Mouse (Mus musculus) hindbrain, embryonic 15.5 days (tissue): ENCODE measurements around the gene Dock6. TPM values are rescaled to one million over a fixed set of nuclear protein-coding genes. Genes with fewer than 3 reads are reported as not detected.

Source experiments
- ATAC-seq: fragments of 200-750 bp; cut with Nextera tagmentation; 2 replicates; pipeline ENCODE4 v1.8.0; 2017; ENCODE audit warnings: low read depth, moderate number of reproducible peaks, moderate TSS enrichment; ENCODE audit not compliant: low FRiP score
- H3K27ac ChIP-seq: fragments of 300-500 bp; sonication (generic); replicated peaks from 2 replicates; pipeline ENCODE4 v1.5.1; 2015; ENCODE audit warnings: mild to moderate bottlenecking, inconsistent platforms
- H3K27me3 ChIP-seq: fragments of 300-500 bp; sonication (generic); 2 replicates; pipeline ENCODE4 v1.6.1; 2015; ENCODE audit warnings: control low read depth, inconsistent platforms
- H3K36me3 ChIP-seq: fragments of 300-500 bp; sonication (generic); 2 replicates; pipeline ENCODE4 v1.6.1; 2015; ENCODE audit warnings: control low read depth, inconsistent platforms
- H3K4me1 ChIP-seq: fragments of 300-500 bp; sonication (generic); replicated peaks from 2 replicates; pipeline ENCODE4 v1.6.1; 2015; ENCODE audit warnings: control low read depth, inconsistent platforms
- H3K4me2 ChIP-seq: fragments of 300-500 bp; sonication (generic); 2 replicates; pipeline ENCODE4 v1.6.1; 2015; ENCODE audit warnings: moderate library complexity, mild to moderate bottlenecking, inconsistent platforms
- H3K4me3 ChIP-seq: fragments of 300-500 bp; sonication (generic); 2 replicates; pipeline ENCODE4 v1.5.1; 2015; ENCODE audit warnings: mild to moderate bottlenecking, inconsistent platforms
- H3K9ac ChIP-seq: fragments of 300-500 bp; sonication (generic); 2 replicates; pipeline ENCODE4 v1.6.1; 2015; ENCODE audit warnings: inconsistent platforms
- H3K9me3 ChIP-seq: fragments of 300-500 bp; sonication (generic); 2 replicates; pipeline ENCODE4 v1.6.1; 2016; ENCODE audit warnings: control low read depth, inconsistent platforms
- WGBS: fragments of 180-500 bp; shearing (Covaris S2); methylation state at CpG from one replicate; pipeline ENCODE4 v1.1.7; 2015; 5-methylcytosine and 5-hydroxymethylcytosine counted together
- polyA plus RNA-seq: library from polyadenylated mRNA; unstranded; fragments of >200 nt; fragmentation: Nextera tagmentation; extraction: Ambion mirVana; gene quantifications from 2 replicates; pipeline ENCODE4 v1.2.1, GENCODE M21; 2015

The Dock6 gene
- polyA plus RNA-seq, 1 experiment from 2014 or later: 16.4 TPM

GRCm38 (mm10) chr9:21845381-21846080 is 6.9 kb downstream of the Dock6 start:
- WGBS: 59% methylated on average over 14 of the region's 14 CpGs
- Histone ChIP-seq H3K9ac (no peak overlapping the region), H3K4me3 (no peak overlapping the region), H3K27ac (no peak overlapping the region), H3K27me3 (no peaks in the 10 kb centered on the region), H3K4me1 (peaks cover 8% of the 10 kb centered on the region; the same call in 1 of the 2 replicates), H3K4me2 (no peak overlapping the region), H3K36me3 (no peaks in the 10 kb centered on the region), H3K9me3 (no peaks in the 10 kb centered on the region)
- ATAC-seq: no peak

- Histone ChIP-seq H3K4me1 (peaks cover 8% of the 10 kb centered on the region; the same call in 1 of the 2 replicates), H3K36me3 (no peaks in the 10 kb centered on the region), H3K9ac (no peak overlapping the region), H3K4me2 (no peak overlapping the region), H3K4me3 (no peak overlapping the region), H3K9me3 (no peaks in the 10 kb centered on the region), H3K27ac (peak overlapping the region; percentile 14; the same call in 1 of the 2 replicates), H3K27me3 (no peaks in the 10 kb centered on the region)
- 81% methylated on average over 6 of the region's 6 CpGs for WGBS
- no peak for ATAC-seq
Measured at GRCm38 (mm10) chr9:21843086-21843485, 9.3 kb downstream of the Dock6 start.

GRCm38 (mm10) chr9:21842391-21842790 is 10.0 kb downstream of the Dock6 start:
- Histone ChIP-seq H3K9ac (no peak overlapping the region), H3K27me3 (no peaks in the 10 kb centered on the region), H3K4me3 (no peak overlapping the region), H3K9me3 (no peaks in the 10 kb centered on the region), H3K4me1 (peaks cover 6% of the 10 kb centered on the region; the same call in 1 of the 2 replicates), H3K4me2 (no peak overlapping the region), H3K27ac (no peak overlapping the region), H3K36me3 (no peaks in the 10 kb centered on the region)
- no peak for ATAC-seq
- WGBS: 57% methylated on average over 5 of the region's 5 CpGs

- H3K27me3 ChIP-seq: no peaks in the 10 kb centered on the region
- H3K4me2 ChIP-seq: no peak overlapping the region
- H3K4me3 ChIP-seq: no peak overlapping the region
- H3K36me3 ChIP-seq: no peaks in the 10 kb centered on the region
- H3K27ac ChIP-seq: no peak overlapping the region
- WGBS: 95% methylated on average over 6 of the region's 6 CpGs
- ATAC-seq: no peak
- no peaks in the 10 kb centered on the region for H3K9me3 ChIP-seq
- H3K4me1 ChIP-seq: no peaks in the 10 kb centered on the region
- H3K9ac ChIP-seq: no peak overlapping the region
Measured at GRCm38 (mm10) chr9:21841340-21841739, 11.1 kb downstream of the Dock6 start.

- no peak; the same call in 1 of the 2 replicates for ATAC-seq
- no peaks in the 10 kb centered on the region for H3K27me3 ChIP-seq
- no peaks in the 10 kb centered on the region for H3K9me3 ChIP-seq
- no peaks in the 10 kb centered on the region for H3K36me3 ChIP-seq
- H3K4me3 ChIP-seq: no peak overlapping the region
- H3K4me2 ChIP-seq: no peak overlapping the region
- no peak overlapping the region for H3K9ac ChIP-seq
- no peaks in the 10 kb centered on the region for H3K4me1 ChIP-seq
- no peak overlapping the region for H3K27ac ChIP-seq
- WGBS: 58% methylated on average over 8 of the region's 8 CpGs
Measured at GRCm38 (mm10) chr9:21840115-21840787, 12.2 kb downstream of the Dock6 start.

- WGBS: 91% methylated on average over 2 of the region's 2 CpGs
- Histone ChIP-seq H3K27me3 (no peaks in the 10 kb centered on the region), H3K9ac (no peak overlapping the region), H3K4me2 (no peak overlapping the region), H3K4me1 (no peaks in the 10 kb centered on the region), H3K9me3 (no peaks in the 10 kb centered on the region), H3K27ac (no peak overlapping the region), H3K4me3 (no peak overlapping the region), H3K36me3 (no peaks in the 10 kb centered on the region)
- ATAC-seq: no peak
Measured at GRCm38 (mm10) chr9:21837690-21838089, 14.7 kb downstream of the Dock6 start.

GRCm38 (mm10) chr9:21835258-21835912 is 17.1 kb downstream of the Dock6 start, which contains the start of gene Angptl8:
TSS of gene Angptl8 (plus strand) at chr9:21835510.
- no peak within 1 kb of the TSS for H3K27ac ChIP-seq
- H3K4me3 ChIP-seq: no peak within 1 kb of the TSS
- 60% methylated on average over 15 of the region's 15 CpGs for WGBS
- no peaks in the 10 kb centered on the region for H3K36me3 ChIP-seq
- no peaks in the 10 kb centered on the region for H3K9me3 ChIP-seq
- no peak for ATAC-seq
- H3K9ac ChIP-seq: no peak within 1 kb of the TSS
- no peaks in the 10 kb centered on the region for H3K4me1 ChIP-seq
- no peak within 1 kb of the TSS for H3K4me2 ChIP-seq
- H3K27me3 ChIP-seq: no peaks in the 10 kb centered on the region

GRCm38 (mm10) chr9:21831558-21832240 is 20.7 kb downstream of the Dock6 start:
- ATAC-seq: no peak; the same call in 1 of the 2 replicates
- 90% methylated on average over 20 of the region's 20 CpGs for WGBS
- Histone ChIP-seq H3K4me3 (no peak overlapping the region), H3K9ac (no peak overlapping the region), H3K27me3 (no peaks in the 10 kb centered on the region), H3K4me1 (no peaks in the 10 kb centered on the region), H3K27ac (no peak overlapping the region), H3K36me3 (no peaks in the 10 kb centered on the region), H3K9me3 (no peaks in the 10 kb centered on the region), H3K4me2 (no peak overlapping the region)

GRCm38 (mm10) chr9:21830936-21831335 is 21.5 kb downstream of the Dock6 start:
- no peak overlapping the region for H3K9ac ChIP-seq
- H3K4me1 ChIP-seq: no peaks in the 10 kb centered on the region
- no peaks in the 10 kb centered on the region for H3K36me3 ChIP-seq
- no peaks in the 10 kb centered on the region for H3K9me3 ChIP-seq
- no peak for ATAC-seq
- no peak overlapping the region for H3K4me2 ChIP-seq
- no peak overlapping the region for H3K27ac ChIP-seq
- 88% methylated on average over 11 of the region's 11 CpGs for WGBS
- no peaks in the 10 kb centered on the region for H3K27me3 ChIP-seq
- H3K4me3 ChIP-seq: no peak overlapping the region

GRCm38 (mm10) chr9:21830461-21830850 is 22.0 kb downstream of the Dock6 start:
- ATAC-seq: no peak
- Histone ChIP-seq H3K9ac (no peak overlapping the region), H3K27ac (no peak overlapping the region), H3K4me2 (no peak overlapping the region), H3K9me3 (no peaks in the 10 kb centered on the region), H3K27me3 (no peaks in the 10 kb centered on the region), H3K4me1 (no peaks in the 10 kb centered on the region), H3K4me3 (no peak overlapping the region), H3K36me3 (no peaks in the 10 kb centered on the region)
- WGBS: 84% methylated on average over 5 of the region's 5 CpGs

GRCm38 (mm10) chr9:21829834-21830460 is 22.5 kb downstream of the Dock6 start:
- Histone ChIP-seq H3K9me3 (no peaks in the 10 kb centered on the region), H3K9ac (no peak overlapping the region), H3K36me3 (no peaks in the 10 kb centered on the region), H3K27me3 (no peaks in the 10 kb centered on the region), H3K4me3 (no peak overlapping the region), H3K4me2 (no peak overlapping the region), H3K27ac (no peak overlapping the region), H3K4me1 (no peaks in the 10 kb centered on the region)
- no peak for ATAC-seq
- WGBS: 91% methylated on average over 14 of the region's 14 CpGs
